Mouse (Mus musculus): ENCODE measurements at regions not wholly inside any gene's neighbourhood (a gene's known extent, or its start where the extent isn't known, plus 50 kb on each side); places are given as distances from the start of the nearest gene placed in this dataset.

DNA sequence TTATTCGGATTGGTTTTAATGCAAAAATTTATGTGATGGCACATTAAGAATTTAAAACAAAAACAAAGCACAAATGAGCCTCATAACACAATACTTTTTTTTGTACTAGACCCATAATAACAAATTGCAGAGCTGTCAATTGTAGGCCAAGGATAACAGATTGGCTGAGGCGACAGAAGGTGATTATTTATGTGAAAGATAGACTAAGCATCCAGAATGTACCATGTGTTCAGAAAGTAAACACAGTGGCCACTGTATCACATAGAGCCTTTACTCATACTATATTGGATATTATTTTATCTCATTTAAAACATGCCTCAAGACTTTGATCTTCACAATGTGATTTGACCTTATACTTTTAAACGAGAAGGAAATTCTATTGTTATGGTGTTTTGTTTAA lies 257.9 kb upstream of the Speer4f2 start:
- TF ChIP-seq CTCF (IDR thresholded peaks at IDR 0.05; ENCODE audit: insufficient read depth, low read depth, low read length) = no peak
- TF ChIP-seq POLR2A (IDR thresholded peaks at IDR 0.05; ENCODE audit: insufficient read depth, low read depth, low read length) = no peak
